Mouse (Mus musculus) inflammation-experienced regulatory T-cells, adult 6 months (primary cell): ENCODE results near the gene Pdzd8. TPM values are rescaled to one million over a fixed set of nuclear protein-coding genes. Genes with fewer than 3 reads are reported as not detected.

ENCODE experiments used
- ATAC-seq: one replicate; pipeline ENCODE4 v1.8.0; 2017
- polyA plus RNA-seq, 3 experiments: library from polyadenylated mRNA; unstranded; fragments of 100-300 nt; shearing (Covaris generic); gene quantifications; one replicate each; pipeline ENCODE4 v1.2.1; 2017

Gene Pdzd8
- polyA plus RNA-seq: 1 to 10 TPM; 8.1 to 9.6 (median 8.4) TPM

GRCm38 (mm10) chr19:59345658-59346283 is at the start of gene Pdzd8:
TSS of gene Pdzd8 (minus strand) at chr19:59345780.
- peak; percentile 80 for ATAC-seq

- no peak for ATAC-seq
Observed at GRCm38 (mm10) chr19:59393777-59394441, 48.3 kb upstream of the Pdzd8 start.

GRCm38 (mm10) chr19:59388847-59389606 is 43.4 kb upstream of the Pdzd8 start:
- ATAC-seq: peak; percentile 96

GRCm38 (mm10) chr19:59388399-59388798 is 42.8 kb upstream of the Pdzd8 start:
- no peak for ATAC-seq

- no peak for ATAC-seq
Observed at GRCm38 (mm10) chr19:59387178-59387577, 41.6 kb upstream of the Pdzd8 start.

GRCm38 (mm10) chr19:59384582-59385495 is 39.3 kb upstream of the Pdzd8 start:
- no peak for ATAC-seq

GRCm38 (mm10) chr19:59382416-59382917 is 36.9 kb upstream of the Pdzd8 start:
- ATAC-seq: no peak

- no peak for ATAC-seq
Observed at GRCm38 (mm10) chr19:59379995-59380394, 34.4 kb upstream of the Pdzd8 start.

GRCm38 (mm10) chr19:59376481-59376880 is 30.9 kb upstream of the Pdzd8 start:
- ATAC-seq: no peak

GRCm38 (mm10) chr19:59374940-59375339 is 29.4 kb upstream of the Pdzd8 start:
- no peak for ATAC-seq

- ATAC-seq: no peak
Observed at GRCm38 (mm10) chr19:59372928-59373327, 27.3 kb upstream of the Pdzd8 start.

- no peak for ATAC-seq
Observed at GRCm38 (mm10) chr19:59371016-59371415, 25.4 kb upstream of the Pdzd8 start.

GRCm38 (mm10) chr19:59367892-59368291 is 22.3 kb upstream of the Pdzd8 start:
- ATAC-seq: no peak

- ATAC-seq: no peak
Observed at GRCm38 (mm10) chr19:59366724-59367123, 21.1 kb upstream of the Pdzd8 start.

GRCm38 (mm10) chr19:59363666-59364065 is 18.1 kb upstream of the Pdzd8 start:
- no peak for ATAC-seq

- ATAC-seq: no peak
Observed at GRCm38 (mm10) chr19:59362646-59363045, 17.1 kb upstream of the Pdzd8 start.

- no peak for ATAC-seq
Observed at GRCm38 (mm10) chr19:59360486-59360896, 14.9 kb upstream of the Pdzd8 start.

- no peak for ATAC-seq
Observed at GRCm38 (mm10) chr19:59359202-59359601, 13.6 kb upstream of the Pdzd8 start.

- no peak for ATAC-seq
Observed at GRCm38 (mm10) chr19:59357878-59358277, 12.3 kb upstream of the Pdzd8 start.

GRCm38 (mm10) chr19:59356843-59357595 is 11.4 kb upstream of the Pdzd8 start:
- no peak for ATAC-seq

GRCm38 (mm10) chr19:59356388-59356787 is 10.8 kb upstream of the Pdzd8 start:
- no peak for ATAC-seq

- no peak for ATAC-seq
Observed at GRCm38 (mm10) chr19:59354906-59355305, 9.3 kb upstream of the Pdzd8 start.
